Mouse (Mus musculus) G1E-ER4 (cell line): Measurements from ENCODE around the gene Kcnip2. TPM values are rescaled to one million over a fixed set of nuclear protein-coding genes. Genes with fewer than 3 reads are reported as not detected.

ENCODE experiments used
- GATA1 ChIP-seq: IDR thresholded peaks from one replicate; pipeline ENCODE4 v1.8.0; 2012; ENCODE audit warnings: low read length, inconsistent platforms
- polyA plus RNA-seq: library from polyadenylated mRNA; stranded (reverse); fragments of >175 nt; gene quantifications from 2 replicates; pipeline ENCODE4 v1.2.3, GENCODE M21; 2012

The Kcnip2 gene
- polyA plus RNA-seq, result 0.12 TPM in 1 of 2 replicates, not detected in the other

GRCm38 (mm10) chr19:45815831-45816405, at the start of gene Kcnip2:
Gene Kcnip2 (minus strand): TSS chr19:45816061.
- TF ChIP-seq GATA1, result no peak

DNA sequence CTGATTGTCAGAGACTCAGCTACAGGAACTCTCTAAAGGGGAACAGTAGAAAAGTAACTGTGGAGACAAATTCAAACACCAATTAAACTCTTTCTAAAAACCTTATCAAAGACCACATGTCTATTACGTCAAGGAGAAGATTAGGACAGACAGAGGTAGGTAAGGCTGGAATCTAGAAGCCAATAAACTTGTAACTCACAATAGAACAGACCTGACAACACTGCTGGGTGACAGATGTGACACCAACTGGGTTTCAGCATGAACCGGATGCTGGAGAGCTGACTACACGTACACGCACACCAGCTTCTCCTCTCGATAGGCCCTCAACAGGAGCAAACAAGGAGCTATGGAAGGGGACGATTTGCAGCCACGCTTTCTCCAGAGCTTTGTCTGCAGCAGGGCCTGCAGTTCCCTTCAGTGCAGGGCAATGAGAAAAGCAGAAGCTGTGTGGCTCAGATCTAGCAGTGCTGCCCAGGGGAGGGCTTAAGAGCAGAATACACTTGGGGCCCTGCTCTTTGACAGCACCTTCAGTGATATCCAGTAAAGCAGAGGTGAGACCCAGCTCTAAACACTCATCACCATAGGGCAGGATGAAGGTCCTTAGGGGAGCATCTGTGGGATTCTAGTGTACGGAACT, 39.5 kb upstream of the Kcnip2 start:
- TF ChIP-seq GATA1, result no peak

DNA sequence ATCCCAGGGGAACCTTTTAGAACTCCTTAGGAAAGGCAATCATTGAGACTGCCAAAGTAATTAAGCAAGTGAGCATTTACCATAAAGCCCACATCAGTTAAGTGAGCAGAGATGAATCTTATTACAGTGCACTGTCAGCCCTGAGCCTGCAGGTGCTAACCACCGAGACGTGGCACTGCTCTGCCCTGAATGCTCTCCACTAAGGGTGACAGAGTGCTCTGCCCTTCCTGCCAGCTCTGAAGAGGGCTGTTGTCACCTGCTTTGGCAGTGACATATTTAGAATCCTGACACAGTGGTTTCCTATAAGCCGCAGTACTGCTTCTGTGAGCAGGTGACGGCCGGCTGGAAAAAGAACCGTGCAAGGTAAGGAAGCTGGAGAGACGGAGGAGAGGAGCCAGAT, 38.7 kb upstream of the Kcnip2 start:
- no peak for TF ChIP-seq GATA1

- TF ChIP-seq GATA1, result no peak
Measured at GRCm38 (mm10) chr19:45847733-45848093, 31.9 kb upstream of the Kcnip2 start.

DNA sequence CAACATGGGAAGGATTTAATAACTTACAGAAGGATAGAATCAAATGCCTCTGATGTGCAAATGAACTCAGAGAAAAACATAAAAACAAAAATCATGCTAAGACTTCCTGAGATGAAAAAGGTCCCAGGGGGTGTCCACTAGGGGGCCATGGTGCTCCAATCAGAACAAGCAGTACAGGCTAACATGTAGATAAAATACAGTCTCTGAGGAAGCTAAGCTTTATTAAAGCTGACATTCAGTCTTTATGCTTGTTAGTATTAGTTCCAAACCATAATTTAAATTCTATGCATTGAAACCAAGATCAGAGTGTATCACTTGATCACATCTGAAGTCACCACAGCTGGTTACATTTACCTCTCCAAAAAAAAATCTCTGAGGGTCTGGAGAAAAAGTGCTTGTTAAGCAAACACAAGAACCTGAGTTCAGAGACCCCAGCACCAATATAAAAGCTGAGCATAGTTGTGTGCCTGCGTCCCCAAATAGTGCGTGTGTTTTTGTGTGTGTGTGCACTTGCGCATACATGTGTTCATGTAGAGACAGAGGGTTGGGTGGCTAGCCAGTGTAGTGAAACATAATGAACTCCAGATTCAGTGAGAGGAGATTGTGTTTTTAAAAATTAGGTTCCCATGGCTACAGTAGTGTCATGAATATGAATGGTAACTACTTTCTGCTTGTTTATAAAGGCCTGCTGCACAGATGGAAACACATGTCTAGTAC, 31.3 kb upstream of the Kcnip2 start:
- TF ChIP-seq GATA1, result no peak

GRCm38 (mm10) chr19:45844209-45844608, 28.3 kb upstream of the Kcnip2 start:
- TF ChIP-seq GATA1, result no peak

- TF ChIP-seq GATA1, result no peak
Measured at GRCm38 (mm10) chr19:45843424-45843823, 27.6 kb upstream of the Kcnip2 start.

- TF ChIP-seq GATA1, result no peak
Measured at GRCm38 (mm10) chr19:45837050-45837994, 21.5 kb upstream of the Kcnip2 start.

GRCm38 (mm10) chr19:45835490-45835889, 19.6 kb upstream of the Kcnip2 start:
- no peak for TF ChIP-seq GATA1

DNA sequence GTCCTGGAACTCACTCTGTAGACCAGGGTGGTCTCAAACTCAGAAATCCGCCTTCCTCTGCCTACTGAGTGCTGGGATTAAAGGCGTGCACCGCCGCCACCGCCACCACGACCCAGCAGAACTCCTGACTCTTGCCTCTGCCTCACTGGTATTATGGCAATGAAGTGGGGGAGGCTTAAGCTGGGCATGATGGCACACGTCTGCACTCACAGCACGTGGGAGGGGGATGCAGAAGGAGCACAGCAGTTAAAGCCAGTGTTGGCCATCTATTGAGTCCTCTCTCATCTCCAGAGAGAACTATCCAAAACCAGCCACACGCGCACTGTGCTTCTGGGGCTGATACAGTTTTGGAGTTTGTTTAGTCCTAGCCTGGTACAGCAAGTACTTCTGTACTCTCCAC, 17.8 kb upstream of the Kcnip2 start:
- no peak for TF ChIP-seq GATA1

DNA sequence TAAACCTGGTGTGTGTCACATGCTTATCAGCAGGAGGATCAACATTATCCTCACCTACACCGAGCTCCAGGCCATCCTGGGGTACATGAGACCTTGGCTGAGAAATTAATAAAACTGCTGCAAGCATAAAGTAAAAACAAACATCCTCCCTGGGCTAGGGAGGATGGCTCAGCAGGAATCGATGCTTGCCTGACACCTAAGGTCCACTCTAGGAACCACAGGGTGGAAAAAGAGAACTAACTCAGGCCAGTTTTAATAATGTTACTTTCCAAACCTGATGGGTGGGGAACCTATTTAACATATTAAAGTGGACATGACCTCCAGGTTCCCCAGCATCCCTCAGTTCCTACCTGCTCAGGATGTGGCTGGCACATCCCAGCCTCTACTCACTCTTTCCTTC, 14.8 kb upstream of the Kcnip2 start:
- TF ChIP-seq GATA1, result no peak

DNA sequence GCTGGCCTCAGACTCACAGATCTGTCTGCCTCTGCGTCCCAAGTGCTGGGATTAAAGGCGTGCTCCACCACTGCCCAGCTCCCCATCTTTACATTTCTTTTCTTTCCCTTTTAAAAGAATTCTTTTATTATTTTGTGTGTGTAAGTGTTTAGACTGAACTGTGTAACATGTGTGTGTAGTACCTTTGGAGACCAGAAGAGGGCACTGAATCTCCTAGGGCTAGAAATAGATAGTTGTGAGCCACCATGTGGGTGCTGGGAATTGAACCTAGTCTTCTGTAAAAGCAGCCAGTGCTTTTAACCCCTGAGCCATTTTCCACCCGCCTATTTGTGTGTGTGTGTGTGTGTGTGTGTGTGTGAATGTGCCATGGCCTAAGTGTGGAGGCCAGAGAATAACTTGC, 11.9 kb upstream of the Kcnip2 start:
- TF ChIP-seq GATA1, result no peak

DNA sequence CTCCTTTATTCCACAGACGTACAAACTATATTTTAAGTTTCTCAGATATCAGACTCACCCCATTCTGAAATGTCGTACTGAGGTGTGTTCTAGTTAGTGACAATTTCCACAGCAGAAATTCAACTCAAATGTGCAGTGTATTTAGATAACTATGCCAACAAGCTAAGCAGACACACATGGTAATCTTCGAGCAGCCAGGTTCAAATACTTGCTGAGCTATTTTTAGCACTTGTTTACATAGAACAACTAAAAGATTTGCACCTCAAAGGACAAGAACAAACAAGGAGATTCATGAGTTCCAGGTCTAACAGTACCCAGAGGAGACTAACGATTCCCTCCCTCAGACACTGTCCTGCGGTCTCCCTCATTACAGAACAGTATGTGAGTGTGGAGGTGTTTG, 11.3 kb upstream of the Kcnip2 start:
- TF ChIP-seq GATA1, result no peak

DNA sequence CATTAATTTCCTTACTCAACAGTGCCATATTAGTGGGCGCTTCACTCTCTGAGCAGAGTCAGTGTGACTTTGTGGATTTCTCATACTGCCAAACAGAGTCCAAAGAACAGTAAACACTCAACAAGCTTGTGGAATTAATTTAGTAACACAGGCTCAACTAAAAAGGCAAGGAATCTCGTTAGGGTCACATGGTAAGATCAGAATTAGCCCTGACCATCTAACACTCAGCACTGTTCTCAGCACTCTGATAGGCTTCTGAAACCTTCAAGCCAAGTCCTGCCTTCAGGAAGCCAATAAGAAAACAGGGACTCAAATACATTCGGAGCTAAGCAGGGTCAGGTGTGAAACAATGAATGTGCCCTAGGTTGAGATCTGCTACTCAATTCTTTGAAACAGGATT, 10.3 kb upstream of the Kcnip2 start:
- TF ChIP-seq GATA1, result no peak

DNA sequence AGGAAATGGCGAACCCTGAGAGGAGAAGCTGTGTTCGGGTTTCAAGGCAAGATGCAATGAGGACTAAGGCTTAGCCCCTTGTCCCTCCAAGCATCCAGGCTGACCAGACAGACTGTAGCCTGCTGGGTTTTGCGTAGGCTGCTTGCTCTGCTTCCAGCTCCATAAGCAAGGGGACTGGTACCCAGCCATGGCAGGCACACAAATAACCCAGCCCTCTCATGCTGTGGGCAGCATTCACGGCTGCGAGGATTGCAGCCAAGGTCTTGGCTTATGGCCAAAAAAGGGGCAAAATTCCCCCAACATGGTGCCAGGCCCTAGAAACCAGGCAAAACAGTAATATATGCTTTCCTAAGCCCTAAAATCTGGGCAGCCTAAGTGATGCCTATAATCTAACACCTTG, 6.0 kb upstream of the Kcnip2 start:
- no peak for TF ChIP-seq GATA1
